Mouse (Mus musculus) layer of hippocampus, adult 18-20 months (tissue): Measurements from ENCODE around the gene Ano2. TPM values are rescaled to one million over a fixed set of nuclear protein-coding genes. Genes with fewer than 3 reads are reported as not detected.

Source experiments
- DNase-seq, 2 experiments: peaks; one replicate each; pipeline ENCODE4 v3.0.0; 2022; ENCODE audit warnings: low spot score in 2 of 2
- total RNA-seq, 2 experiments: library from RNA; stranded (reverse); gene quantifications; 2 replicates each; pipeline ENCODE4 v1.2.3; 2021

Ano2 gene
- total RNA-seq, 2 experiments from 2014 or later, result 5.1 to 5.9 TPM

DNA sequence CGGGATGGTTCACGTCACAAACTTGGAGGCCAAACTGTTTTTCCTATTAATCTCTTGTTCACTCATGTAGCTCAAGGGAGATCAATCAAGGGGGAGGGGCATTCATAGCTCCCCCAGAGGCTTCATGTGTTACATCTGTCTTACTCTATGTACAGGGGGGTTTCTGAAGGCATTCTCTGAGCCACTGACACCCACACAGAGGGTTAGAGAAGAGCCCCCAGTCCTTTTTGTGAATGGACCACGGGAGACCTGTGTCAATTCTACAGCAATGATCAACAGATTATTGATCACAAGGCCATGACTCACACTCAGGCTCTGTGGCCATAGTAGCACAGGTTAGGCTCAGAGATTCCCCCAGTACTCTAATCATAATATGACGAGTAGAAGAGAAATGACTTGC is 358.0 kb downstream of the Ano2 start:
- DNase-seq, result no peak

DNA sequence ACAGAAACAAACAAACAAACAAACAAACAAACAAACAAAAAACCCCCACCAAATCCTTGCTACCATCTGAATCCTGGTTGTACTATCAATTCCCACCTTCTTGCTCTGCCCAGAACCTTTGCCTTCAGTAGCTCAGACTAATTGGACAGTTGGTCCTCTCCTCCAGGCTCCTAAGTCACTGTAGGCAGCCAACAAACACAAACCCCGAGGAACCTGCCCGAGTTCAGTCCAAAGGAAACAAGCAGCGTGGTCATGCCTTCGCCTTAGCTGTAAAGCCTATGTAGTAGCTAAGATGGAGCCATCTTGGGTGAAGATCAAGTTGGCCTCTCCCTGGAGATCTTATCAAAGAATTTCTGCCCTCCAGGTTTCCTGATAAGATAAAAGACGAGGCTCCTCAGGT is 362.9 kb downstream of the Ano2 start:
- DNase-seq, result no peak

DNA sequence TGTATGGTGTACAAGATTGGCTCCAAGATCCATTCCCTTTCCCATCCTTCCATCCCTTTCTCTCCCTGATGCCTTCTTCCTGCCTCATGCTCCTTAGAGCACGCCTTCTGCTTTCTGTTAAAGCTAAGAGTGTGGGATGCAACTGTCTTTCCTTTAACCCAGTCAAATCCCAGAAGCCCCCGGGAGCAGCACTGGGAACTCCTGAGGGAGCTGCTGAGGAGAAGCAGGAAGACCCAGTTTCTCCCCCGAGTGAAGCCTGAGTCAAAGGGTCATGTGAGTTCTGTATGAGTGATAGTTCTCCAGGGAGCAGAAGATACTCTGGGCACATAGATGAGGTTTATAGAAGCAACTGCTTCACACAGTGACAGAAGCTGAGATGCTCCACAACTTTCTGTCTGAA is 367.5 kb downstream of the Ano2 start:
- no peak for DNase-seq

DNA sequence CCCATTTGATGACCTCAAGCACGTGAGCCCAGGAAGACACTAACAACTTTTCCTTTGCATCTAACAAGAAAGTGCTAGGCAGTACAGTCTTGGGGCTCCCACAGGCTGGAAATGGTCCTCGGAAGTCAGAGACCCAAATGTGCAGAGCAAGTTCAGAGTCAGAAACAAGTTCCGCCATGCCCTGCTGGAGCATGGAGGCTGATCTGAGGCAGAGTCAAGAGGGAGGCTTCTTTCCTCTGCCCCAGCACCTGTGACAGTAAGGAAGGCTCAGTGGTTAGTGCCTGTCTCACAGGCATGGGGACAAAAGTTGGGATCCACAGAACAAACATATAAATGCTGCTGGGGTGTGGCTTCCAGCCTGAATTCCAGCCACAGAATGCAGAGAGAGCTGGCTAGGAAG is 390.3 kb downstream of the Ano2 start:
- DNase-seq, result no peak

DNA sequence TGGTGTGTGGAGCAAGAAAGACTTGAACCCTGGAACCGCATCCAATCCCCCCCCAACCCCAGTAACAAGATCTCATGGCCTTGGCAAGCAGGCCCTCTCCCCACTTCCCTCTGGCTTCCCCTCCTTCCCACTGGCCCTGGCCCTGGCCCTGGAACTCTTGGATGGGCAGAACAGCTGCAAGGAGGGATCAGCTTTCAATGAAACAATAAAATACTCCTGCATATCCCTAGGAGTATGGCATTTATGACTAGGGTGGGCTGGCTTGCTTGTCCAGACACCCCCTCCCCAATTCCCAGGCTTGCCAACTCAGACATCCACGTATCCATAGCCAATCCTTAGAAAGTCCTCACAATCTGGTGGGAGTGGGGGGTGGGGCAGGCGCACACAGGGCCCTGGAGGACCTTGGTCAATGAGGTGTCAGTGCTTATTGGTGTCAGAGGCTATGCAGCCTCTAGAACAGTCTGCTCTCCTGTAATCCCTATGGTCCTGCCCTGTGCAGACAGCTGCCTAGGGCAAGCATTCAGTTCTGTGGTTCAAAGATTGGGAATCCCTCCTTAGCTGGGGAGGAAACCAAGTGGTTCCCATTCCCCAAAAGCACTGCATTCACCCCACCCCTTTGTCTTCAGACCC is 396.2 kb downstream of the Ano2 start:
- no peak for DNase-seq

DNA sequence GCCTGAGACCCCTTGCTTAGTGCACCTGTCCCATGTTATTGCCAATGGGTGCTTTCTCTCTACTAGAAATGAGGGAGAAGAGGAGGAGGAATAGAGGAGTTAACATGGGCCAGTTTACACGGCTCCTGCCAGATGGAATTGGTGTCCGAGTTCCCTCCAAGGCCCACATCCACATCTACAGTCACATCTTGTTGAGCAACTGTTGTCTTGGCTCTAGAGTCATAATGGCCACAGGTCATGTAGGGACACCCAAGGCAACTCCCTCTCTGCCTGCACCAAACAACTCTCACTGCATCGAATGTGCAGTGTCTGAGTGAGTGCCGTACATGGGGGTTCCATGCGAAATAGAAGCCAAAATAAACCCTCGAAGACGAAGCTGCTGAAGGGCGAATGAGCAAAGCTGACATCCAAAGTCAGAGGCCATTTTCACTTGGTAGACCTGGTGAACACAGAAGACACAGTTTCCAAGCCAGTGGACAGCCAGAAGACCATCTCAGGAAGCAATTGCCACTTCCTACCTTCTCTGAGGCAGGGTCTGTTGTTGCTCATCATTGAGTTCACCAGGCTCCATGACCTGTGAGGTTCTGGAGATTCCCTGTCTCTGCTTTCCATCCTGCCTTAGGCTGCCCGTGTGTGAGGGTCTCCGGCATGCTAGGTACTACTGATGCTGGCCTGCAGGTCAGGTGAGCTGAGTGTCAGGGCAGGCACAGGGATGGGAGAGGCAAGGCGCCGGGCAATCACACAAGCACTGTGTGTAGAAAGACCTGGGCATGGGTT is 398.5 kb downstream of the Ano2 start:
- DNase-seq, result no peak

Other genes with a start within 250 kb of the Ano2 start
- gene Cd9, start 195.6 kb upstream of the Ano2 start, total RNA-seq, result 10 to 100 TPM; 52.0 to 55.1 TPM
- gene Vwf, start 143.6 kb upstream of the Ano2 start, total RNA-seq, result 10 to 100 TPM; 12.2 to 14.2 TPM